Mouse (Mus musculus) stomach, embryonic 16.5 days (tissue): Measurements from ENCODE around the gene Taf8. TPM values are rescaled to one million over a fixed set of nuclear protein-coding genes. Genes with fewer than 3 reads are reported as not detected.

ENCODE experiments used
- ATAC-seq: fragments of 200-750 bp; cut with Nextera tagmentation; 2 replicates; pipeline ENCODE4 v1.8.0; 2017; ENCODE audit warnings: moderate number of reproducible peaks, moderate TSS enrichment; ENCODE audit not compliant: insufficient read depth, low FRiP score
- H3K27ac ChIP-seq: fragments of 300-500 bp; sonication (generic); 2 replicates; pipeline ENCODE4 v1.5.1; 2014; ENCODE audit warnings: low read length
- H3K27me3 ChIP-seq: fragments of 300-500 bp; sonication (generic); 2 replicates; pipeline ENCODE4 v1.6.1; 2014; ENCODE audit warnings: low read length, control low read depth, mixed read lengths; ENCODE audit not compliant: control insufficient read depth, insufficient read depth
- H3K36me3 ChIP-seq: fragments of 300-500 bp; sonication (generic); 2 replicates; pipeline ENCODE4 v1.6.1; 2014; ENCODE audit warnings: low read length; ENCODE audit not compliant: control insufficient read depth, insufficient read depth
- H3K4me1 ChIP-seq: fragments of 300-500 bp; sonication (generic); 2 replicates; pipeline ENCODE4 v1.6.1; 2014; ENCODE audit warnings: low read length, control low read depth, mixed read lengths; ENCODE audit not compliant: control insufficient read depth, insufficient read depth
- H3K4me2 ChIP-seq: fragments of 300-500 bp; sonication (generic); 2 replicates; pipeline ENCODE4 v1.6.1; 2014; ENCODE audit warnings: low read depth, low read length, mixed read lengths
- H3K4me3 ChIP-seq: fragments of 300-500 bp; sonication (generic); replicated peaks from 2 replicates; pipeline ENCODE4 v1.5.1; 2014; ENCODE audit warnings: mild to moderate bottlenecking, low read length
- H3K9ac ChIP-seq: fragments of 300-500 bp; sonication (generic); 2 replicates; pipeline ENCODE4 v1.6.1; 2014; ENCODE audit warnings: low read length
- H3K9me3 ChIP-seq: fragments of 300-500 bp; sonication (generic); replicated peaks from 2 replicates; pipeline ENCODE4 v1.6.1; 2016; ENCODE audit warnings: low read length, control low read depth; ENCODE audit not compliant: control insufficient read depth
- WGBS: fragments of 180-500 bp; shearing (Covaris S2); extraction: QIAGEN DNeasy Blood & Tissue Kit; methylation state at CpG from one replicate; pipeline ENCODE4 v1.1.7; 2014; 5-methylcytosine and 5-hydroxymethylcytosine counted together
- polyA plus RNA-seq: library from polyadenylated mRNA; unstranded; fragments of >200 nt; fragmentation: Nextera tagmentation; extraction: Ambion mirVana; gene quantifications from 2 replicates; pipeline ENCODE4 v1.2.1, GENCODE M21; 2015

The Taf8 gene
- polyA plus RNA-seq, 1 experiment from 2014 or later = 27.3 TPM

GRCm38 (mm10) chr17:47523211-47523682 is 21.2 kb upstream of the Taf8 start:
- peak overlapping the region; percentile 95 for H3K27ac ChIP-seq
- no peaks in the 10 kb centered on the region for H3K27me3 ChIP-seq
- 29% methylated on average over 18 of the region's 18 CpGs for WGBS
- ATAC-seq = no peak
- H3K36me3 ChIP-seq = no peaks in the 10 kb centered on the region
- H3K4me1 ChIP-seq = peaks cover 61% of the 10 kb centered on the region
- no peak overlapping the region for H3K4me3 ChIP-seq
- no peaks in the 10 kb centered on the region for H3K9me3 ChIP-seq
- no peak overlapping the region for H3K4me2 ChIP-seq
- H3K9ac ChIP-seq = peak overlapping the region; percentile 54; the same call in 1 of the 2 replicates

- peaks cover 59% of the 10 kb centered on the region for H3K4me1 ChIP-seq
- peak overlapping the region; percentile 54 for H3K9ac ChIP-seq
Measured at GRCm38 (mm10) chr17:47522536-47522935, 20.4 kb upstream of the Taf8 start.

GRCm38 (mm10) chr17:47521551-47522258 is 19.6 kb upstream of the Taf8 start:
- WGBS = 2% methylated on average over 17 of the region's 17 CpGs
- peak overlapping the region; percentile 38 for H3K4me2 ChIP-seq
- H3K4me1 ChIP-seq = peaks cover 52% of the 10 kb centered on the region
- no peaks in the 10 kb centered on the region for H3K27me3 ChIP-seq
- peak overlapping the region; percentile 10; the same call in 1 of the 2 replicates for H3K4me3 ChIP-seq
- peak overlapping the region; percentile 54 for H3K9ac ChIP-seq
- H3K36me3 ChIP-seq = no peaks in the 10 kb centered on the region
- no peaks in the 10 kb centered on the region for H3K9me3 ChIP-seq
- ATAC-seq = peak; percentile 92
- peak overlapping the region; percentile 95 for H3K27ac ChIP-seq

More at GRCm38 (mm10) chr17:47522536-47522935, 20.4 kb upstream of the Taf8 start:
- 39% methylated on average over 4 of the region's 4 CpGs for WGBS
- Histone ChIP-seq H3K36me3 (no peaks in the 10 kb centered on the region), H3K27ac (peak overlapping the region; percentile 95), H3K9me3 (no peaks in the 10 kb centered on the region), H3K4me3 (no peak overlapping the region), H3K4me2 (peak overlapping the region; percentile 38; the same call in 1 of the 2 replicates), H3K27me3 (no peaks in the 10 kb centered on the region)
- ATAC-seq = no peak

GRCm38 (mm10) chr17:47518205-47518604 is 16.1 kb upstream of the Taf8 start:
- peak; percentile 52 for ATAC-seq
- peaks cover 44% of the 10 kb centered on the region for H3K4me1 ChIP-seq
- 17% methylated on average over 8 of the region's 8 CpGs for WGBS
- no peaks in the 10 kb centered on the region for H3K27me3 ChIP-seq
- H3K36me3 ChIP-seq = no peaks in the 10 kb centered on the region
- peak overlapping the region; percentile 37 for H3K4me2 ChIP-seq
- H3K9ac ChIP-seq = peak overlapping the region; percentile 68
- H3K4me3 ChIP-seq = no peak overlapping the region
- H3K27ac ChIP-seq = peak overlapping the region; percentile 95
- H3K9me3 ChIP-seq = no peaks in the 10 kb centered on the region

- Histone ChIP-seq H3K4me3 (no peak overlapping the region), H3K4me2 (no peak overlapping the region), H3K4me1 (peaks cover 45% of the 10 kb centered on the region), H3K9ac (no peak overlapping the region), H3K27me3 (no peaks in the 10 kb centered on the region), H3K27ac (no peak overlapping the region), H3K9me3 (no peaks in the 10 kb centered on the region), H3K36me3 (no peaks in the 10 kb centered on the region)
- ATAC-seq = no peak
- WGBS = 94% methylated on average over 3 of the region's 3 CpGs
Measured at GRCm38 (mm10) chr17:47516232-47516631, 14.1 kb upstream of the Taf8 start.

- Histone ChIP-seq H3K4me1 (peaks cover 41% of the 10 kb centered on the region), H3K27ac (no peak overlapping the region)
- 64% methylated on average over 7 of the region's 7 CpGs for WGBS
Measured at GRCm38 (mm10) chr17:47515180-47515844, 13.2 kb upstream of the Taf8 start.

GRCm38 (mm10) chr17:47512956-47513775 is 11.1 kb upstream of the Taf8 start:
- Histone ChIP-seq H3K9me3 (no peaks in the 10 kb centered on the region), H3K36me3 (no peaks in the 10 kb centered on the region), H3K27ac (peak overlapping the region; percentile 92), H3K27me3 (no peaks in the 10 kb centered on the region), H3K4me1 (peaks cover 43% of the 10 kb centered on the region), H3K4me3 (no peak overlapping the region), H3K9ac (peak overlapping the region; percentile 38; the same call in 1 of the 2 replicates), H3K4me2 (no peak overlapping the region)
- WGBS = 46% methylated on average over 10 of the region's 10 CpGs
- peak; percentile 35; the same call in 1 of the 2 replicates for ATAC-seq

More at GRCm38 (mm10) chr17:47515180-47515844, 13.2 kb upstream of the Taf8 start:
- Histone ChIP-seq H3K9me3 (no peaks in the 10 kb centered on the region), H3K4me2 (no peak overlapping the region), H3K27me3 (no peaks in the 10 kb centered on the region), H3K9ac (no peak overlapping the region), H3K4me3 (no peak overlapping the region), H3K36me3 (no peaks in the 10 kb centered on the region)
- no peak for ATAC-seq

- H3K4me3 ChIP-seq = peak overlapping the region; percentile 35
- peak overlapping the region; percentile 99 for H3K27ac ChIP-seq
- peaks cover 48% of the 10 kb centered on the region for H3K4me1 ChIP-seq
- ATAC-seq = peak; percentile 92
- no peaks in the 10 kb centered on the region for H3K36me3 ChIP-seq
- H3K9ac ChIP-seq = peak overlapping the region; percentile 72
- H3K9me3 ChIP-seq = no peaks in the 10 kb centered on the region
- no peaks in the 10 kb centered on the region for H3K27me3 ChIP-seq
- WGBS = 6% methylated on average over 25 of the region's 25 CpGs
- H3K4me2 ChIP-seq = peak overlapping the region; percentile 60
Measured at GRCm38 (mm10) chr17:47511111-47512020, 9.3 kb upstream of the Taf8 start.
